Mouse (Mus musculus): ENCODE results near the gene Oaz1.
A peak's percentile ranks its signal among the peaks of the same experiment; 100 is the strongest.

Oaz1 gene

DNA sequence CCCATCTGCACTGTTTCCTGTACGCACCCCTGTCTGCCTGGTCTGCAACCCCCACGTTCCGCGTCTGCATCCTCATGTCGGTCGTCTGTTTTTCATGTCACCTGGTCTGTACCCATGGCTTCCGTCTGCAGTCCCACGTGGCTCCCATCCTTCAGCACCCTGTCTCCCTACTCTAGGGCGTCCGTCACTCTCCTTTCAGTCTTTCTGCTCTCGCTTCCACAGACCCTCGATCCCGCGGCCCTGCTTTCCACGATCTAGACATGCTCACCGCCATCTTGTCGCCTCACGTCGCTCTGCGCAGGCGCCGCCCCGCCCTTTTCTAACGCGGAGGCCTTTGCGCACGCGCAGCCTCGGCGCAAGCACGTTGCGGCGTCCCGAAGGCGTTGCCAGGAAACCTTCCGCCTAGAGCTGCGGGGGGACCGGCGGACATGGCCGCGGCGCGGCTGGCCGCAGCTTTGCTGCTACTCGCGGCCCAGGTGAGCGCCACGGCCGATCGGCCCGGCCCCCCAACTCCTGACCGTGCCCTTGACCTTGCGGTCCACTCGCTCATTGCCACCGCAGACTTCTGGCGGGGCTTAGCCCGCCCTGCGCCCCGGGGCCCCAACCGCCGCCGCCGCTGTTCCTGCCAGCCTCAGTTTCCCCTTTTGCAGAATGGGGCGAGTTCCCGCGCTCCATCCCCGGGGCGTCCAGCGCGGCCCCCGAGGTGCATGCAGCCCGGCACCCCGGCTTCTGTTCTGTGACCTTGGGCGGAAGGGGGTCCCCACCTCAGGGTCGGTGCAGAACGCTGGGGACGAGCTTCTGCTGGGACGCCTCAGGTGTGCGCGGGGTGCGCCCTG is 28.7 kb downstream of the Oaz1 start, which contains the start of the genes Lsm7 and Sppl2b:
TSS of gene Lsm7 (minus strand) at position 297 of the 836 bp plus-strand sequence.
TSS of gene Sppl2b (plus strand) at position 363 of the 836 bp plus-strand sequence.
- DNase-seq: peak; percentile 97 to 98

DNA sequence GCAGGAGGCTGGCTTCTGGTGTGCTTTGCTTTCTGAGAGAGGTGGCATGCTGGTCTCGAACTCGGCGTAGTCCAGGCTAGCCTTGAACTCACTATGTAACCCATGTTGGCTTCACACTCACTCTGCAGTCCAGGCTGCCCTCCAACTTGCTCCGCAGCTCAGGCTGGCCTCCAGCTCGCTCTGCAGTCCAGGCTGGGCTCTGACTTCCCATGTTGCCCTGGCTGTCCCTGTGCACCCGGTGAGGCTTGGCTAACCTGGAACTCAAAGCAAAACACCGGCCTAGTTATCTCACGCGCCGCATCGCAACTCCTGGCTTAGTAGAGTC is 29.3 kb downstream of the Oaz1 start:
- no peak for DNase-seq

DNA sequence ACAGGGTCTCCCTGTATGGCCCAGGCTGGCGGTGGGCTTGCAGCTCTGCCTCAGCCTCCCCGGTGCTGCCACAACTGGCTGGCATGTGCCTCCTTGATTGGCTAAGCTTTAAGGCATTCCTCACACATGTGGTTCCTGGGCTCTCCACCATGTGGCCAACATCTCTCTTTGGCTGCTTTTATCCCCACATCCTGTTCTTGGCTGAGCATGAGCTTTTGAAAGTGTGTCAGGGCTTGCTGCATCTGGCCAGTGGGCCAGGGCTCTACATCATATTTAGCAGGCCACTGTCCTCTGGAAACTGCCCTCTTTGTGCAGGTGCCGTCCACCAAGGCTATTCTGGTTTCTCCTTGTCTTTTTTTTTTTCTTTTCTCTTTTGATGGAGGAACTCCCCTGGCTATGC is 29.8 kb downstream of the Oaz1 start:
- no peak for DNase-seq

DNA sequence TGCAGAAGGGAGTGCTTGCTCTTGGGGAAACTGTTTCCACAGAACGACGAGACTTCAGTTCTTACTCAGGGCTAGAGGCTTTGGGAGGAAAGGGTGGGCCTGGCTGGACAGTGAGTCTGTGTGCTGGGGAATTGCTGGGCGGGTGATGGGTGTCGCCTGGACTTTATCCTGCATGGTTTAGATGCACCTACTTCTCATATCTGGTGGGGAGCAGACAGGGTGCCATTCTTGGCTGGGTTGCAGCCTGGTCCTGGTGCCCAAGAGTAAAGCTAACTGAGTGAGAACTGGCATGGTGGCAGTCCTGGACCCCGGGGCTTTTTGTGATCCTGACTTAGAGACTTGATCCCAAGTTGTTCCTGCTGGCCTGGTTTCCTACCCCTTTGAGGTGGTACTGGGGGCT is 30.5 kb downstream of the Oaz1 start:
- DNase-seq: no peak

DNA sequence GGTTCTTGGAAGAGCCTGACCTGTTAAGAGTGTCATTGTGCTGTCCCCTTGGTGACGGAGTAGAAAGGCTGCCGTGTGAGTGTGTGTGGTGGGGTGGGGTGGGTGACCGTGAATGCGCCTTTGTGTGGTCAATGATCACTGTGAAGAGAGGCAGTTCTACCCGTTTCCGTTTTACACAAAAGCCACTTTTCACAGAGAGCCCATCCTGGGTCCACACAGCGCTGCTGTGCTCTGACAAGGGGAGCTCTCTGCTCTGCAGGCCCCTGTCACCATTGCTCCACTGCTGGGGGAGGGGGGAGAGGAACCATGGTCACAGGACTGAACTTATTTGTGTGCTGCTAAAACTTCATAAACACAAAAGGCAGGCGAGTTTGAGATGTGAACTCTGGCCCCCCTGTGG is 30.9 kb downstream of the Oaz1 start:
- no peak for DNase-seq

DNA sequence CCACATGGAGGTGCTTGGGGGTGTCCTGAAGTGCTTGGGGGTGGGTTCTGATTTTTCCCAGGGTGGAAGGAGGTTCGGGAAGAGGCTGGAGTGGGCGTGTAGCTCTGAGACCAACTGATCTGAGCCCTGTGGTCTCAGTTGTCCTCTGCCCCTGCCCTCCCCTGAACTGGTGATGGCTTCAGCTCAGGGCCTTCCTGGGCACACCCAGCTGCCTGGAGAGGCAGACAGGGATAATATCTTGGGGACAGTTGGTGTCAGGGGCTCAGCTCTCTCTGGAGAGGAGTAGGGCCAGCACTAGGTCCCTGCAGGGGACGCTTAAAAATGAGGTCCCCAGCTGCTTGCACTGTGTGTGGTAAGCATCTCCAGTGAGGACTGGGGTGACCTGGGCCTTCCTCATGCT is 31.4 kb downstream of the Oaz1 start:
- DNase-seq: no peak

GRCm38 (mm10) chr10:80858350-80858935 is 32.0 kb downstream of the Oaz1 start:
- no peak for DNase-seq

DNA sequence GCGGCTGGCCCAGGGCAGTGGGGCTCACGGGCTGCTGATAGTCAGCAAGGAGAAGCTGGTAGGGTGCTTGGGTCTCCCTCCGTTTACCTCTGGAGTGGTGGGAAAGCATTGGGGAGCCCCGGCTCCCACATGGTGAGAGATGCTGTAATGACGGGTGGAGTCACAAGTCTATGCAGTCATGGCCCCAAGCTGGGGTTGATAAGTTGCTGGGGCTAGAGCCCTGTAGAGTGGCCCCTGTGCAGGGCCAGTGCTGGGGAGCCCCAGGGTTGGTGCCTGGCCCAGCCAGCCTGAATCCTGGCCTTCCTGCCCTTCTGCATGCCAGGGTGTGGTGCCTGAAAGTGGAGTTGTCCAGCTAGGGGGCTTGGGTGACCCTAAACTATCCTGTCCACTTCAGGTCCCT is 35.8 kb downstream of the Oaz1 start:
- DNase-seq: no peak

DNA sequence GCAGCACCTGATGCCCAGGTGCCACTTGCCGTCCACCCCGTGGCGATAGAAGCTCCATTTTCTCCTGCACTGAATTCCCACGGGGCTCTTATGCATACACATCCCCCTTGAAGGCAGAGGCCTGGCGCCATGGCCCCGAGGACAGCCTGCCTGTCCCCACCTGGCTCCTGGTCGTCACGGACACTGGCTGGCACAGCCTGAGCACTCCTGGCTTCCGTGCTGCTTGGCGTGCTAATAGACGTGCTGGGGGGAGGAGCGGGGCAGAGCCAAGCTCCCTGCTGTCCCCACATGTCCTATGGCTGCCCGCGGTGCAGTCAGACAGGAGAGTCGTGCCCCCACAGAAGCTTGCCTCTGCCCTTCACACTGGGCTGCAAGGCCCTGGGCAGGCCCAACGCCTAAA is 38.0 kb downstream of the Oaz1 start:
- no peak for DNase-seq

DNA sequence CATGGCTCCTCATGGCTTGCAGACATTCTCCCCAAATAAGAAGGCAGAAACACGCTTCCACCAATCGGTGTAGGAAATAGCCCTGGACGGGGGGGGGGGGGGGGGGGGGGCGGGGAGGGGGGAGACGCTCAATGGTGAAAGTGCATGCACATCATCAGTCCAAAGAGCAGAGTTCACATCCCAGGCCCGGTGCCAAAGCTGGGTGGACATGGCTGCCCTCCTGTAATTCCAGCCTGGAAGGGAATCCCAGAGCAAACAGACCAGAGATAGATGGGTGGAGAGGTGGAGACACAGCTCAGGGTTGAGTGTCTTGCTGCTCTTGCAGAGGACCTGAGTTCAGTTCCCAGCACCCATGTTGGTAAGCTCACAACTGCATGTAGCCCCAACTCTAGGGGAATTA is 44.5 kb downstream of the Oaz1 start:
- no peak for DNase-seq

DNA sequence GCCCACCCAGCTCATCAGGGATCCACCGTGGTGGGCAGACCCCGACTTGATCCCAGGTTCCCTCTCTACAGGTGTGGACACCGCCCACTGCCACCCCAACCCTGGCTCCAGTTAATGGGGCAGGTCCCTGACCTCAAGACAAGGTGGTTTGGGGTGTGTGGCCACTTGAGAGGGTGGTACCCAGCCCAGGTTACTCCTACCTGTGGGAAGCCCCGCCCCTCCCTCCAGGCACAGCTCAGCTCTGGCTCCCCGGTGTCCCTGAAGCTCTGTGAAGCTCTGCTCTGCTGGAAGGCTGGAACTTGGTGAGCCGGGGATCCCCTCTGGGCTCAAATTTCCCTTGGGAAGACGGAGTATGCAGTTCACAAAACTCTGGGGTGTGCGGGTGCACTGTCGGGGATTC is 45.1 kb downstream of the Oaz1 start, which contains the start of gene Tmprss9:
TSS of gene Tmprss9 (plus strand) at position 268 of the 400 bp plus-strand sequence.
- DNase-seq: no peak

DNA sequence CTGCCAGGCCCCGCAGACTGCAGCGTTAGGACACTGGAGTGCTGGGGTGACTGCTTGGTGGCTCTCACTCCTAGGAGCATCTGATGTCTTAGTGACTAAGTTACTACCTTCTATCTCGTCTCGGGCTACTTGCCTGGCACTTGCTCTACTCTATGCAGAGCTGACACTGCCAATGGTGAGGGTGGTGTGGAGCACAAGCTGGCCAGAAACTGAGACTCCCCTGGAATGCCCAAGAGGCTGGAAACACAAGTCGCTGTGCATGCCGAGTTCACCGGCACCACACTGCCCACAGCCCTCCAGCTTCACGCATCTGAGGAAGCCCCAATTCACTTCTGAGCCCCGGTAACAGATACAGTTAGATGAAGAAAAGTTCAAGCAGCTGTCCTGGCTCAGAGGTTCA is 47.6 kb downstream of the Oaz1 start:
- DNase-seq: no peak

DNA sequence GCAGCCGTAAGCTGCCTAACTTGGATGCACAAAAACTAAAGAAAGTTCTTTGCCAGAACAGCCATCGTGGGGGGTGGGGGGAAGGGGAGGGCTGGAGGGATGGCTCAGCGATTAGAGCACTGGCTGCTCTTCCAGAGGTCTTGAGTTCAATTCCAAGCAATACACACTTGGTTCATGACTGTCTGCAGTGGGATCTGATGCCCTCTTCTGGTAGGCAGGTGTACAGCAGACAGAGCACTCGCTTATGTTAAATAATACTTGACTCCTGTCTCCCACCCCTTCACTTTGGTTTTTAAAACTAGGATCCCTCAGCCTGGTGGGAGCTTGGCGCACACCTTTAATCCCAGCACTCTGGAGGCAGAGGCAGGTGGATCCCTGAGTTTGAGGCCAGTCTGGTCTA is 49.6 kb downstream of the Oaz1 start:
- DNase-seq: peak; percentile 59 to 62

GRCm38 (mm10) chr10:80876594-80876993 is 50.1 kb downstream of the Oaz1 start:
- no peak for DNase-seq
